Mouse (Mus musculus): ENCODE data around the gene Olfr920. TPM values are rescaled to one million over a fixed set of nuclear protein-coding genes. Genes with fewer than 3 reads are reported as not detected.

Olfr920 gene
- not detected in 2 replicates for polyA plus RNA-seq (2014; fragmentation: Nextera tagmentation; extraction: Ambion mirVana)

- H3K27me3 ChIP-seq (ENCODE audit: control insufficient read depth, insufficient read depth, low read length), result no peaks in the 10 kb centered on the region
- no peaks in the 10 kb centered on the region for H3K36me3 ChIP-seq (replicated peaks; ENCODE audit: control insufficient read depth, insufficient read depth, low read depth, low read length)
- H3K4me3 ChIP-seq (ENCODE audit: low read depth, low read length), result no peak within 1 kb of the TSS
- no peak within 1 kb of the TSS for H3K27ac ChIP-seq (replicated peaks; ENCODE audit: low read depth, low read length)
- H3K9ac ChIP-seq (replicated peaks; ENCODE audit: low read length), result no peak within 1 kb of the TSS
- H3K4me1 ChIP-seq (ENCODE audit: control insufficient read depth, insufficient read depth, low read length), result no peaks in the 10 kb centered on the region
- no peaks in the 10 kb centered on the region for H3K9me3 ChIP-seq (replicated peaks; ENCODE audit: control insufficient read depth, low read length)
- no peak for DNase-seq (ENCODE audit: low spot score)
- no peak within 1 kb of the TSS for H3K4me2 ChIP-seq (ENCODE audit: low read depth, low read length)
- 91% methylated on average over 1 of the region's 1 CpGs for whole genome bisulfite sequencing
- no peak for ATAC-seq (replicated peaks; ENCODE audit: insufficient number of reproducible peaks, low FRiP score, low TSS enrichment, low read depth)
These were observed at the start of gene Olfr920 for GRCm38 (mm10) chr9:38751999-38752398. Gene Olfr920 (plus strand): TSS chr9:38752299.

GRCm38 (mm10) chr9:38718102-38718501, 34.0 kb upstream of the Olfr920 start, which contains the start of gene Vwa5a:
Gene Vwa5a (plus strand): TSS chr9:38718268.
- Histone ChIP-seq H3K4me2 (ENCODE audit: low read depth, low read length) (peak within 1 kb of the TSS; percentile 52), H3K9me3 (replicated peaks; ENCODE audit: control insufficient read depth, low read length) (no peaks in the 10 kb centered on the region), H3K27ac (replicated peaks; ENCODE audit: low read depth, low read length) (no peak within 1 kb of the TSS), H3K27me3 (ENCODE audit: control insufficient read depth, insufficient read depth, low read length) (no peaks in the 10 kb centered on the region), H3K4me1 (ENCODE audit: control insufficient read depth, insufficient read depth, low read length) (no peaks in the 10 kb centered on the region), H3K9ac (replicated peaks; ENCODE audit: low read length) (peak within 1 kb of the TSS; percentile 43), H3K36me3 (replicated peaks; ENCODE audit: control insufficient read depth, insufficient read depth, low read depth, low read length) (no peaks in the 10 kb centered on the region), H3K4me3 (ENCODE audit: low read depth, low read length) (peak within 1 kb of the TSS; percentile 41)
- ATAC-seq (replicated peaks; ENCODE audit: insufficient number of reproducible peaks, low FRiP score, low TSS enrichment, low read depth) (0 out of 2 replicates have a peak, but pooled peaks have one; percentile 67), DNase-seq (ENCODE audit: low spot score) (peak; percentile 72)
- WGBS, result 4% methylated on average over 4 of the region's 4 CpGs

- no peaks in the 10 kb centered on the region for H3K9me3 ChIP-seq (replicated peaks; ENCODE audit: control insufficient read depth, low read length)
- H3K4me3 ChIP-seq (ENCODE audit: low read depth, low read length), result peak overlapping the region; percentile 41
- no peaks in the 10 kb centered on the region for H3K27me3 ChIP-seq (ENCODE audit: control insufficient read depth, insufficient read depth, low read length)
- ATAC-seq (replicated peaks; ENCODE audit: insufficient number of reproducible peaks, low FRiP score, low TSS enrichment, low read depth) (peak; percentile 83), DNase-seq (ENCODE audit: low spot score) (peak; percentile 26)
- peak overlapping the region; percentile 39; the same call in 1 of the 2 replicates for H3K9ac ChIP-seq (replicated peaks; ENCODE audit: low read length)
- no peak overlapping the region for H3K27ac ChIP-seq (replicated peaks; ENCODE audit: low read depth, low read length)
- peak overlapping the region; percentile 52 for H3K4me2 ChIP-seq (ENCODE audit: low read depth, low read length)
- no peaks in the 10 kb centered on the region for H3K4me1 ChIP-seq (ENCODE audit: control insufficient read depth, insufficient read depth, low read length)
- WGBS, result 0% methylated on average over 3 of the region's 3 CpGs
- H3K36me3 ChIP-seq (replicated peaks; ENCODE audit: control insufficient read depth, insufficient read depth, low read depth, low read length), result no peaks in the 10 kb centered on the region
These were observed 33.1 kb upstream of the Olfr920 start for GRCm38 (mm10) chr9:38718927-38719441.

GRCm38 (mm10) chr9:38724044-38724443, 28.1 kb upstream of the Olfr920 start:
- no peak for ATAC-seq (replicated peaks; ENCODE audit: insufficient number of reproducible peaks, low FRiP score, low TSS enrichment, low read depth)
- no peak overlapping the region for H3K4me3 ChIP-seq (ENCODE audit: low read depth, low read length)
- no peaks in the 10 kb centered on the region for H3K36me3 ChIP-seq (replicated peaks; ENCODE audit: control insufficient read depth, insufficient read depth, low read depth, low read length)
- no peaks in the 10 kb centered on the region for H3K9me3 ChIP-seq (replicated peaks; ENCODE audit: control insufficient read depth, low read length)
- WGBS, result 95% methylated on average over 1 of the region's 1 CpGs
- no peaks in the 10 kb centered on the region for H3K27me3 ChIP-seq (ENCODE audit: control insufficient read depth, insufficient read depth, low read length)
- H3K9ac ChIP-seq (replicated peaks; ENCODE audit: low read length), result no peak overlapping the region
- no peak for DNase-seq (ENCODE audit: low spot score)
- no peaks in the 10 kb centered on the region for H3K4me1 ChIP-seq (ENCODE audit: control insufficient read depth, insufficient read depth, low read length)
- H3K27ac ChIP-seq (replicated peaks; ENCODE audit: low read depth, low read length), result no peak overlapping the region
- H3K4me2 ChIP-seq (ENCODE audit: low read depth, low read length), result no peak overlapping the region

GRCm38 (mm10) chr9:38728218-38728617, 23.9 kb upstream of the Olfr920 start:
- Histone ChIP-seq H3K4me1 (ENCODE audit: control insufficient read depth, insufficient read depth, low read length) (no peaks in the 10 kb centered on the region), H3K9ac (replicated peaks; ENCODE audit: low read length) (no peak overlapping the region), H3K36me3 (replicated peaks; ENCODE audit: control insufficient read depth, insufficient read depth, low read depth, low read length) (no peaks in the 10 kb centered on the region), H3K27ac (replicated peaks; ENCODE audit: low read depth, low read length) (no peak overlapping the region), H3K27me3 (ENCODE audit: control insufficient read depth, insufficient read depth, low read length) (no peaks in the 10 kb centered on the region), H3K4me3 (ENCODE audit: low read depth, low read length) (no peak overlapping the region), H3K4me2 (ENCODE audit: low read depth, low read length) (no peak overlapping the region), H3K9me3 (replicated peaks; ENCODE audit: control insufficient read depth, low read length) (no peaks in the 10 kb centered on the region)
- WGBS, result 84% methylated on average over 3 of the region's 3 CpGs
- ATAC-seq (replicated peaks; ENCODE audit: insufficient number of reproducible peaks, low FRiP score, low TSS enrichment, low read depth) (no peak), DNase-seq (ENCODE audit: low spot score) (no peak)

- 81% methylated on average over 1 of the region's 1 CpGs for WGBS
- no peaks in the 10 kb centered on the region for H3K36me3 ChIP-seq (replicated peaks; ENCODE audit: control insufficient read depth, insufficient read depth, low read depth, low read length)
- no peak for ATAC-seq (replicated peaks; ENCODE audit: insufficient number of reproducible peaks, low FRiP score, low TSS enrichment, low read depth)
- H3K9me3 ChIP-seq (replicated peaks; ENCODE audit: control insufficient read depth, low read length), result no peaks in the 10 kb centered on the region
- H3K27ac ChIP-seq (replicated peaks; ENCODE audit: low read depth, low read length), result no peak overlapping the region
- no peaks in the 10 kb centered on the region for H3K27me3 ChIP-seq (ENCODE audit: control insufficient read depth, insufficient read depth, low read length)
- H3K4me2 ChIP-seq (ENCODE audit: low read depth, low read length), result no peak overlapping the region
- H3K4me3 ChIP-seq (ENCODE audit: low read depth, low read length), result no peak overlapping the region
- H3K4me1 ChIP-seq (ENCODE audit: control insufficient read depth, insufficient read depth, low read length), result no peaks in the 10 kb centered on the region
- H3K9ac ChIP-seq (replicated peaks; ENCODE audit: low read length), result no peak overlapping the region
- no peak for DNase-seq (ENCODE audit: low spot score)
These were observed 10.7 kb upstream of the Olfr920 start for GRCm38 (mm10) chr9:38741408-38741807.

- 91% methylated on average over 4 of the region's 4 CpGs for WGBS
- H3K36me3 ChIP-seq (replicated peaks; ENCODE audit: control insufficient read depth, insufficient read depth, low read depth, low read length), result no peaks in the 10 kb centered on the region
- no peak overlapping the region for H3K27ac ChIP-seq (replicated peaks; ENCODE audit: low read depth, low read length)
- ATAC-seq (replicated peaks; ENCODE audit: insufficient number of reproducible peaks, low FRiP score, low TSS enrichment, low read depth), result no peak
- H3K27me3 ChIP-seq (ENCODE audit: control insufficient read depth, insufficient read depth, low read length), result no peaks in the 10 kb centered on the region
- no peak overlapping the region for H3K4me2 ChIP-seq (ENCODE audit: low read depth, low read length)
- H3K4me1 ChIP-seq (ENCODE audit: control insufficient read depth, insufficient read depth, low read length), result no peaks in the 10 kb centered on the region
- H3K9me3 ChIP-seq (replicated peaks; ENCODE audit: control insufficient read depth, low read length), result no peaks in the 10 kb centered on the region
- no peak overlapping the region for H3K4me3 ChIP-seq (ENCODE audit: low read depth, low read length)
- DNase-seq (ENCODE audit: low spot score), result no peak
- no peak overlapping the region for H3K9ac ChIP-seq (replicated peaks; ENCODE audit: low read length)
These were observed 7.3 kb upstream of the Olfr920 start for GRCm38 (mm10) chr9:38744619-38745315.

- DNase-seq (ENCODE audit: low spot score) (no peak), ATAC-seq (replicated peaks; ENCODE audit: insufficient number of reproducible peaks, low FRiP score, low TSS enrichment, low read depth) (no peak)
- Histone ChIP-seq H3K27ac (replicated peaks; ENCODE audit: low read depth, low read length) (no peak within 1 kb of the TSS), H3K4me2 (ENCODE audit: low read depth, low read length) (no peak within 1 kb of the TSS), H3K4me1 (ENCODE audit: control insufficient read depth, insufficient read depth, low read length) (no peaks in the 10 kb centered on the region), H3K9ac (replicated peaks; ENCODE audit: low read length) (no peak within 1 kb of the TSS), H3K27me3 (ENCODE audit: control insufficient read depth, insufficient read depth, low read length) (no peaks in the 10 kb centered on the region), H3K4me3 (ENCODE audit: low read depth, low read length) (no peak within 1 kb of the TSS), H3K36me3 (replicated peaks; ENCODE audit: control insufficient read depth, insufficient read depth, low read depth, low read length) (no peaks in the 10 kb centered on the region), H3K9me3 (replicated peaks; ENCODE audit: control insufficient read depth, low read length) (no peaks in the 10 kb centered on the region)
These were observed 20.7 kb downstream of the Olfr920 start, which contains the start of gene Olfr921 for GRCm38 (mm10) chr9:38772768-38773167. Gene Olfr921 (plus strand): TSS chr9:38773068.
